Mouse (Mus musculus) heart, postnatal 14 days (tissue): Measurements from ENCODE around the gene Ctdsp1. TPM values are rescaled to one million over a fixed set of nuclear protein-coding genes. Genes with fewer than 3 reads are reported as not detected.
"Not testable (repeated sequence)": the region's sequence is repeated elsewhere in the genome, so short reads cannot be mapped to it uniquely, and the experiment has no call there.

Source experiments
- DNase-seq, 2 experiments: peaks; one replicate each; pipeline ENCODE4 v3.0.0; 2021 to 2022
- intact Hi-C: fragments of 180-260 bp; cut with DNase I; formaldehyde crosslinking; loops from one replicate; pipeline ENCODE4 v1.15.1; 2025
- total RNA-seq, 2 experiments: library from RNA; stranded (reverse); gene quantifications; 2 replicates each; pipeline ENCODE4 v1.2.3; 2021

Ctdsp1 gene
- total RNA-seq, 2 experiments from 2014 or later = 106 to 118 TPM

GRCm38 (mm10) chr1:74394858-74395257 lies 3.5 kb downstream of the Ctdsp1 start:
- intact Hi-C loops = no loop called here
- no peak for DNase-seq

DNA sequence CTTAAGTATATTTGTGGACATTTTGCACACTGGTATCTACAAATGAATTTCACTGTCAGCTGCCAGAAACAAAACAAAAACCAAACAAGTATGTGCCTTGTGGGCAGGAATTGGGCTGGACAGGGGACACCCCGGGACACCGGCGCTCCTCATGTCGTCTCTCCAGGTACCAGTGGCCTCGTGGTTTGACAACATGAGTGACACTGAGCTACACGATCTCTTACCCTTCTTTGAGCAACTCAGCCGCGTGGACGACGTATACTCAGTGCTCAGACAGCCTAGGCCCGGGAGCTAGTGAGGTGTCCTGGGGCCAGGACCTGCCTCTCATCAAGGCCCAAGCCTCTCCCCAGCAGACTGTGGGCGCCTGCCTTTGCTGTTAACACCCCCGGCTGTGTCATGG lies 4.0 kb downstream of the Ctdsp1 start:
- intact Hi-C loops = no loop called here
- DNase-seq = no peak

GRCm38 (mm10) chr1:74396456-74397222 lies 5.3 kb downstream of the Ctdsp1 start:
- intact Hi-C loops, DNase-seq: not testable (repeated sequence)

DNA sequence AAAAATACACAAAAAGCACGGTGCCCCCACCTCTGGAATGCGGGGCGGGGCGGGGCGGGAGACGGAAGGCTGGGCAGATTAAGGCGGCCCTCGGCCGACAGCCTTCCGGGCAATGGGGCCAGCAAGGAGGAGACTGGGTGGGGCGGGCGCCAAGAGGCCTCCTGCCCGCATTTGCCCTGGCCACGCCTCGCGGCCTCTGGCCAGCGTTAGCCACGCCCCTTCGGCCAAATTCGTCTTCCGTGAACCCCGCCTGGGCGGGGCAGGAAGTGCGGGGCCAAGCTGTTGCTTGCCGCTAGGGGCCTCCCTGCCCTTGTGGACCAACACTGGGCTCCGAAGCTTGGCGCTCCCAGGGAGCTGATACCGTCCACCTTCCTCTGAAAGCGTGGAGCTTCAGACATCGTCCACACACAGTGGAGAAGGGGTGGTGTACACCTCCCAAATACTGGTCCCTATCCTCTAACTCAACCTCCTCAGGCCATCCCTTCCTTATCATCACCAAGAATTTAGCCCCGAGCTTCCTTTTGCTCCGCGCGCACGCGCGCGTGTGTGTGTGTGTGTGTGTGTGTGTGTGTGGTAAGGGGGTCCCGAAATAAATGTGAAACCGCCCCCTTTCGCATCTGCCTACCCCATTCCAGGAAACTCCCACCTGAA lies 6.1 kb downstream of the Ctdsp1 start:
- intact Hi-C loops = no loop called here
- DNase-seq = peak; percentile 100

- intact Hi-C loops = loop anchor here (2.0 kb wide), 1 partner anchor 55 kb away; no protein-coding TSS in a partner anchor
- peak; percentile 62 to 78 for DNase-seq
Observed at GRCm38 (mm10) chr1:74397919-74398451, 6.7 kb downstream of the Ctdsp1 start.

GRCm38 (mm10) chr1:74400531-74400930 lies 9.2 kb downstream of the Ctdsp1 start:
- DNase-seq = no peak
- intact Hi-C loops = no loop called here

- intact Hi-C loops = no loop called here
- DNase-seq = no peak
Observed at GRCm38 (mm10) chr1:74401015-74401702, 9.8 kb downstream of the Ctdsp1 start.

- intact Hi-C loops = no loop called here
- DNase-seq = no peak
Observed at GRCm38 (mm10) chr1:74404206-74404605, 12.9 kb downstream of the Ctdsp1 start.

DNA sequence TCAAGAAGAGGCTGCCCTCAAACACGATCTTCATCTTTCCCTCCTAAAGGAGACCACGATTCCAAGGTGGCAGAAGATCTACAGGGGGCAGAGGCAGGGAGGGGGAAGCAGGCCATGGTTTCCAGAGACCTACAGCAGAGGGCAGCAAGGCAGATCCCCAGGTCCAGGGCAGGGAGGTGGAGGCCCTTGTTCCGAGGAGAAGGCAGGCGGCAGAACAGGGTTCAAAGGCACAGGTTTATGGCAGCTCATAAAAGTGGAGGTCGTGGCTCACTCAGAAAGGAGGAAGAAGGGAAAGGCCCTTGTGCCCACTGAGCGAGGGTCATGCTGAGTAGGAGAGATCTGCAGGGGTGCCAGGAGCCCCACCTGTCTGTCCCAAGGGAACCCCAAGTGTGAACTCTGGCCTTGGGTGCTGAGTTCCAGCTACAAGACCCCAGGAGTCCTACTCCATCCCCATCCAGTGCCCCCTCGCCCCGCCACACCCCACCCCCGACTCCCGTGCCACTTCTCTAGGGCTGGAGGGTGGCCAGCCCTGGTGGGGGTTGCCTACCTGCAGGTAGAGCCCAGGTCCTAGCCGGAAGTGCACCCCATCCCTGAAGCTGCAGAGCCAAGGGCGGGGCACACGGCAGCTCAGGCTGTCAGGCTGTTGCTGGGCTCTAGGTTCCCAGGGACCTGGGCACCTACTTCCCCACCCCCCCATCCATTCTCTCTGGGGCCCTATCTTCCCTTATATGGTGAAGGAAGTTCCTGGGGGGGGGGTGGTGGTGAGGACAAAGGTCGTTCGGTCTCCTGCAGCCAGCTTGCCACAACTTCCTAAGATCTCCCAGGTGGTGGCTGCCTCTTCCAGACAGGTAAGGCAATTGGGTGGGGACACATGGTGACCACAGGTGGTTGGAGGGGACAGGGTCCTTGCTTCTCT lies 17.5 kb downstream of the Ctdsp1 start, which contains the start of gene Vil1:
TSS of gene Vil1 (plus strand) at position 788 of the 916 bp plus-strand sequence.
- intact Hi-C loops = no loop called here
- DNase-seq = no peak

- intact Hi-C loops = no loop called here
- DNase-seq = no peak
Observed at GRCm38 (mm10) chr1:74411753-74412325, 20.5 kb downstream of the Ctdsp1 start.

- no peak for DNase-seq
- intact Hi-C loops = no loop called here
Observed at GRCm38 (mm10) chr1:74412711-74413110, 21.4 kb downstream of the Ctdsp1 start.

GRCm38 (mm10) chr1:74415143-74415542 lies 23.8 kb downstream of the Ctdsp1 start:
- intact Hi-C loops = no loop called here
- no peak for DNase-seq

- intact Hi-C loops = no loop called here
Observed at GRCm38 (mm10) chr1:74418747-74419439, 27.6 kb downstream of the Ctdsp1 start.

DNA sequence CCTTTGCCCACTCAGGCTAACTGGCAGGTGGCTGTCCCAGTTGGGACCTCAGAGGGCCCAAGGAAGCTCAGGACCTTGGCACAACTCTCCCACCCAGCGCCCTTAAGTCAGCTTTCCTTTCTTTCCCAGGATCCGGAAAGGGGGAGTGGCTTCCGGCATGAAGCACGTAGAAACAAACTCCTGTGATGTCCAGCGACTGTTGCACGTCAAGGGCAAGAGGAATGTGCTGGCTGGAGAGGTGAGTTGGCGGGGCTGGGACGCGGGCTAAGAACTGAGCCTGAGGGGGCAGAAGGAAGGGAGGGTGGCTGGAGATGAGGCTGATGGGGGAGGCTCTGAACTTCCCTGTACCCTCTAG lies 28.1 kb downstream of the Ctdsp1 start:
- peak; percentile 11 to 24 for DNase-seq
- intact Hi-C loops = no loop called here

More at GRCm38 (mm10) chr1:74418747-74419439, 27.6 kb downstream of the Ctdsp1 start:
- DNase-seq = peak; percentile 14 to 44

- no peak for DNase-seq
- intact Hi-C loops = no loop called here
Observed at GRCm38 (mm10) chr1:74423147-74423546, 31.8 kb downstream of the Ctdsp1 start.

DNA sequence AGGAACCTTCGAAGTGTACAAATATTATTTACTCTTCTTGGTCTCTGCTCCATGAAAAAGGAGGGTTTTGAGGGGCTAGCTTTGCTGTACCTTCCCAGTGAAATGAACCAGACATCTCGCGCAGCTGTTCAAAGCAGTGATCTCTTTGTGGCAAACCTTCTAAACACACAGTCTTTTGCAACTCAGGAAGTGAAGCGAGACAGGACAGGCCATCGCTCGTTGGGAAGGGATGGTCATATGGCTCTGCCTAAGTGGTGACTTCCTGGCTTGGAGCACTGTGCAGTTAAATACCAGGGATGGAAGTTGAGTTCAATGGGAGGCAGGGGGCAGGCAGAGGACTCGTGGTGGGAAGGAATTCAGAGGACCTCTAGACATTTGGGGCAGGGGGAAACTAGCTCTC lies 34.5 kb downstream of the Ctdsp1 start:
- DNase-seq = no peak
- intact Hi-C loops = no loop called here

- intact Hi-C loops = no loop called here
Observed at GRCm38 (mm10) chr1:74433220-74433619, 41.9 kb downstream of the Ctdsp1 start.

DNA sequence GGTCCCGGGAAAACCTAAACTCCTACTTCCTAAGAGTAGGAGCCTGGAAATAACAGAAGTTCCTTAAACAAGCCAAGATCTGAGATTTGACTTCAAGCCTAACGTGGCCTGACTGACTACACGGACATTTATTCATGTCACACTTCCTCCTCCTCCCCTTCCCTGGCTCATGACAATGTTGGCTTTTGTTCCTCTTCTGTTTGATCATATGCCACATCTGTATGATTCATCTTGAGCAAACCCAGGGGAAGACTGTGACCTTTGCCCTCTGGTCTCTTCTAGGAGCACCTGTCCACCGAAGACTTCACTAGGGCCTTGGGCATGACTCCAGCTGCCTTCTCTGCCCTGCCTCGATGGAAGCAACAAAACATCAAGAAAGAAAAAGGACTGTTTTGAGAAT lies 43.3 kb downstream of the Ctdsp1 start:
- intact Hi-C loops = no loop called here
- DNase-seq = no peak

More at GRCm38 (mm10) chr1:74433220-74433619, 41.9 kb downstream of the Ctdsp1 start:
- DNase-seq = no peak

DNA sequence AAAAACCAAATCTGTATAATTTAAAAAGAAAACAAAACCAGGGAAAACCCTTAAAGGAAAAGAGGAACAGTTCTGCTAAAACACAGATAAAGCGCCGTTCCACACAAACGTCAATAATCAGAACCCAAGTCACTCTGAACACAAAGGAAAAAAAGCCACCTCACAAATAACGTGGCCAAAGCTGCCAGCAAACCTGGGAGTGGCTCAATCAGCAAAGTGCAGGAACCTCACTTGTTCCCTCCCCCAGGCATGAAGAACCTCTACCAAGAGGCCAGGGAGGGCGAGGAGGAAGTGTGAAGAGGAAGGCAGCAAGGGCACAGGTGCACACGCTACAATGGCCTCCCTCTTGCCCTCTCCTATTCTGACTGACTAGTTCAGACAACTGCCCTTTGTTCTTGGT lies 44.3 kb downstream of the Ctdsp1 start:
- DNase-seq = no peak
- intact Hi-C loops = no loop called here
